Mouse (Mus musculus) midbrain, embryonic 12.5 days (tissue): Measurements from ENCODE around the gene Tmem63b. TPM values are rescaled to one million over a fixed set of nuclear protein-coding genes. Genes with fewer than 3 reads are reported as not detected.

Source experiments
- ATAC-seq: fragments of 200-750 bp; cut with Nextera tagmentation; 2 replicates; pipeline ENCODE4 v1.8.0; 2017; ENCODE audit warnings: low read depth, moderate TSS enrichment, moderate library complexity; ENCODE audit not compliant: low FRiP score
- H3K27ac ChIP-seq: fragments of 300-500 bp; sonication (generic); replicated peaks from 2 replicates; pipeline ENCODE4 v1.5.1; 2016; ENCODE audit warnings: mild to moderate bottlenecking
- H3K27me3 ChIP-seq: fragments of 300-500 bp; sonication (generic); 2 replicates; pipeline ENCODE4 v1.6.1; 2016; ENCODE audit warnings: mild to moderate bottlenecking
- H3K36me3 ChIP-seq: fragments of 300-500 bp; sonication (generic); 2 replicates; pipeline ENCODE4 v1.6.1; 2016
- H3K4me1 ChIP-seq: fragments of 300-500 bp; sonication (generic); 2 replicates; pipeline ENCODE4 v1.6.1; 2016
- H3K4me2 ChIP-seq: fragments of 300-500 bp; sonication (generic); replicated peaks from 2 replicates; pipeline ENCODE4 v1.6.1; 2016; ENCODE audit warnings: mild to moderate bottlenecking, moderate library complexity
- H3K4me3 ChIP-seq: fragments of 300-500 bp; sonication (generic); 2 replicates; pipeline ENCODE4 v1.5.1; 2016; ENCODE audit warnings: mild to moderate bottlenecking
- H3K9ac ChIP-seq: fragments of 300-500 bp; sonication (generic); replicated peaks from 2 replicates; pipeline ENCODE4 v1.6.1; 2016; ENCODE audit warnings: mild to moderate bottlenecking, moderate library complexity
- H3K9me3 ChIP-seq: fragments of 300-500 bp; sonication (generic); 2 replicates; pipeline ENCODE4 v1.6.1; 2016; ENCODE audit warnings: mild to moderate bottlenecking
- WGBS: fragments of 180-500 bp; shearing (Covaris S2); methylation state at CpG from one replicate; pipeline ENCODE4 v1.1.7; 2016; 5-methylcytosine and 5-hydroxymethylcytosine counted together
- polyA plus RNA-seq: library from polyadenylated mRNA; unstranded; fragments of >200 nt; fragmentation: Nextera tagmentation; extraction: Ambion mirVana; gene quantifications from 2 replicates; pipeline ENCODE4 v1.2.1, GENCODE M21; 2016

Gene Tmem63b
- polyA plus RNA-seq, 1 experiment from 2014 or later = 97.9 TPM

DNA sequence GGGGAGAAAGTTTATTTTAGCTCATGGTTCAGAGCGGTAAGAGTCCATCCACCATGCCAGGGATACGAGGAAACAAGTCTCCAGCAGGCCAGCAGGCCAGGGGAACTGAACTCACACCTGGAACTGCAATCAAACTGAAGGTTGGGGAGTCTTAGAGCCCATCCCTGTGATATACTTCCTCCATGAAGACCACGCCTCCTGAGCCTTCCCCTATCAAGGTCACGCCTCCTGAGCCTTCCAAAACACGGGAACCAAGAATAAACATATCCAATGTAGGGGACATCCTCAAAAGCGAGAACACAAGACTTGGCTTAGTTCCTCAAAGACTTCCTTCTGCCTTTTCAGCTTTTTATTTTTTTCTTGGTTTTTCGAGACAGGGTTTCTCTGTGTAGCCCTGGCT is 73.8 kb downstream of the Tmem63b start:
- no peak overlapping the region for H3K9ac ChIP-seq
- H3K4me2 ChIP-seq = no peak overlapping the region
- H3K36me3 ChIP-seq = no peaks in the 10 kb centered on the region
- peaks cover 9% of the 10 kb centered on the region; the same call in 1 of the 2 replicates for H3K4me1 ChIP-seq
- no peaks in the 10 kb centered on the region for H3K27me3 ChIP-seq
- no peak for ATAC-seq
- WGBS = 93% methylated on average over 7 of the region's 7 CpGs
- H3K4me3 ChIP-seq = no peak overlapping the region
- H3K9me3 ChIP-seq = no peaks in the 10 kb centered on the region
- no peak overlapping the region for H3K27ac ChIP-seq

DNA sequence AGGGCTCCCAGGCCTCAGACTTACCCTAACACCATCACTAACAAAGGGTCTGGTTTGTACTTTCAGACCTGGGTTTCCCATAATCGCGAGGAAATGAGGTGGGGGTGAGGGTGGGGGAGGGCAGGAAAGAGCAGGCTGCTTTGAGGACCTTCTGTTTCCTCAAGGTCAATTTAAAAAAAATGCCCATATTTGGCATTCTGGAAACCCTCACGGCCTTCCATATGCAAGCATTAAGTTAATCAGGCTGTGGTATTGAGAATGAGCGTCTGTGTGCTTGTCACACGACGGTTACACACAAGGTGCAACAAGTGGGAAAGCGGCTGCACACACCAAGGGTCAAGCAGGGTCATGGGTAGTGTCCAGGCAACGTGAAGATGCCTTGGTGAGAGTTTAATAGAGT is 74.7 kb downstream of the Tmem63b start:
- WGBS = 86% methylated on average over 8 of the region's 8 CpGs
- Histone ChIP-seq H3K4me3 (no peak overlapping the region), H3K9me3 (no peaks in the 10 kb centered on the region), H3K36me3 (no peaks in the 10 kb centered on the region), H3K4me1 (peaks cover 9% of the 10 kb centered on the region; the same call in 1 of the 2 replicates), H3K27me3 (no peaks in the 10 kb centered on the region), H3K4me2 (no peak overlapping the region), H3K9ac (no peak overlapping the region), H3K27ac (no peak overlapping the region)
- no peak for ATAC-seq

Other genes starting within 250 kb of the Tmem63b start
- gene Spats1, start 211.5 kb downstream of the Tmem63b start, polyA plus RNA-seq = 0.85 and 1.0 TPM in 2 replicates
- 24.2 and 24.9 TPM in 2 replicates for gene Aars2, start 180.1 kb downstream of the Tmem63b start, polyA plus RNA-seq
- gene Tcte1, start 163.5 kb downstream of the Tmem63b start, polyA plus RNA-seq = 0.71 and 1.8 TPM in 2 replicates
- gene Tmem151b, start 137.2 kb downstream of the Tmem63b start, polyA plus RNA-seq = 12.6 and 13.5 TPM in 2 replicates
- 6.8 and 7.9 TPM in 2 replicates for gene Nfkbie, start 131.2 kb downstream of the Tmem63b start, polyA plus RNA-seq
- 96.6 and 102 TPM in 2 replicates for gene Slc35b2, start 123.0 kb downstream of the Tmem63b start, polyA plus RNA-seq
- gene Hsp90ab1, start 113.6 kb downstream of the Tmem63b start, polyA plus RNA-seq = 1,424 and 1,459 TPM in 2 replicates
- 40.1 and 40.2 TPM in 2 replicates for gene Slc29a1, start 87.3 kb downstream of the Tmem63b start, polyA plus RNA-seq
- gene Mymx, start 84.8 kb downstream of the Tmem63b start, polyA plus RNA-seq = not detected in 2 replicates
- 1.2 and 1.4 TPM in 2 replicates for gene Capn11, start 27.6 kb downstream of the Tmem63b start, polyA plus RNA-seq
- 105 and 110 TPM in 2 replicates for gene Mrpl14, start 583 bp downstream of the Tmem63b start, polyA plus RNA-seq
- not detected in 2 replicates for gene 1600014C23Rik, start 46.9 kb upstream of the Tmem63b start, polyA plus RNA-seq